Mouse (Mus musculus): Measurements from ENCODE around the gene Pard3. TPM values are rescaled to one million over a fixed set of nuclear protein-coding genes. Genes with fewer than 3 reads are reported as not detected.

Gene Pard3
- polyA plus RNA-seq, 1 experiment from 2014 or later = 30.9 TPM

- Histone ChIP-seq H3K27ac (ENCODE audit: low read depth, low read length) (no peak overlapping the region), H3K4me3 (ENCODE audit: low read depth, low read length) (no peak overlapping the region), H3K4me1 (replicated peaks; ENCODE audit: control insufficient read depth, insufficient read depth, low read length) (no peaks in the 10 kb centered on the region), H3K4me2 (replicated peaks; ENCODE audit: low read depth, low read length) (no peak overlapping the region), H3K9ac (ENCODE audit: low read depth, low read length) (no peak overlapping the region), H3K9me3 (ENCODE audit: control insufficient read depth, low read length) (no peaks in the 10 kb centered on the region), H3K36me3 (ENCODE audit: control insufficient read depth, insufficient read depth, low read length) (no peaks in the 10 kb centered on the region), H3K27me3 (ENCODE audit: control insufficient read depth, insufficient read depth, low read length) (no peaks in the 10 kb centered on the region)
- no peak; the same call in 1 of the 2 replicates for ATAC-seq (ENCODE audit: low FRiP score)
- DNase-seq (ENCODE audit: low spot score) = no peak
- 80% methylated on average over 9 of the region's 9 CpGs for WGBS
Observed at GRCm38 (mm10) chr8:127440161-127440833, 376.6 kb downstream of the Pard3 start.

DNA sequence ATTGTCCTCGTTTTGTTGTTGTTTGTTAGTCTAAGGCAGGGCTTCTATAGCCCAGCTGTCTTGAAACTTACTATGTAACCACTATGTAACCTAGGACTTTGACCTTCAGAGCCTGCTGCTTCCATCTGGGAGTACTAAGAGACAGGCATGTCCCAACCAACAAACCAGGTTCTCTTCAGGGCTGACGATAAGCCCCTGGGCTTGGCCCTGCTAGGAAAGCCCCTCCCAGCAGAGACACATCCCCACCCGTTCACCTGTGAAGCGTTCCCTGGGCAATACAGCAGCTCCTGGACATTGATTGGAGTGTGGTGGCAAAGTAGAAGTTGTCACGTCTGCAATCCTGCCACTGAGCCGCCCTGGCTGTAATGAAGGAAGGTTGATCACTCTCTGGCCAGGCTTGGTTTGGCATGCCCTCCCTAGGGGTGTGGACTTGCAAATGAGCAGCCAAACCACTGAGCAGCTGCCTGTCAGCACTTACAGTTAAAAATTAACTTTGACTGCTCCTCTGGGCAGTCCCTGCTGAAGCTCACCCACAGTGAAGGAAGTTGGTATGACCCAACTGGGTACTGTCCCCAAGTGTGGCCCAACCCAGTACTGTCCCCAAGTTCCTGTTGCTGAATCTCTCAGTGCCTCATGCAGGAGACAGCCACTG, 377.3 kb downstream of the Pard3 start:
- no peaks in the 10 kb centered on the region for H3K9me3 ChIP-seq (ENCODE audit: control insufficient read depth, low read length)
- H3K4me2 ChIP-seq (replicated peaks; ENCODE audit: low read depth, low read length) = no peak overlapping the region
- DNase-seq (ENCODE audit: low spot score) = no peak
- no peak overlapping the region for H3K27ac ChIP-seq (ENCODE audit: low read depth, low read length)
- H3K4me3 ChIP-seq (ENCODE audit: low read depth, low read length) = no peak overlapping the region
- ATAC-seq (ENCODE audit: low FRiP score) = 0 out of 2 replicates have a peak, but pooled peaks have one; percentile 33
- no peaks in the 10 kb centered on the region for H3K36me3 ChIP-seq (ENCODE audit: control insufficient read depth, insufficient read depth, low read length)
- no peak overlapping the region for H3K9ac ChIP-seq (ENCODE audit: low read depth, low read length)
- H3K4me1 ChIP-seq (replicated peaks; ENCODE audit: control insufficient read depth, insufficient read depth, low read length) = no peaks in the 10 kb centered on the region
- H3K27me3 ChIP-seq (ENCODE audit: control insufficient read depth, insufficient read depth, low read length) = no peaks in the 10 kb centered on the region
- 73% methylated on average over 6 of the region's 6 CpGs for WGBS

- Histone ChIP-seq H3K36me3 (ENCODE audit: control insufficient read depth, insufficient read depth, low read length) (no peaks in the 10 kb centered on the region), H3K4me1 (replicated peaks; ENCODE audit: control insufficient read depth, insufficient read depth, low read length) (0 out of 2 replicates have a peak, but pooled peaks cover under 1% of the 10 kb centered on the region), H3K4me3 (ENCODE audit: low read depth, low read length) (no peak overlapping the region), H3K4me2 (replicated peaks; ENCODE audit: low read depth, low read length) (no peak overlapping the region), H3K27me3 (ENCODE audit: control insufficient read depth, insufficient read depth, low read length) (no peaks in the 10 kb centered on the region), H3K9ac (ENCODE audit: low read depth, low read length) (no peak overlapping the region), H3K9me3 (ENCODE audit: control insufficient read depth, low read length) (no peaks in the 10 kb centered on the region), H3K27ac (ENCODE audit: low read depth, low read length) (no peak overlapping the region)
- no peak for DNase-seq (ENCODE audit: low spot score)
- WGBS = 94% methylated on average over 1 of the region's 1 CpGs
- ATAC-seq (ENCODE audit: low FRiP score) = no peak
Observed at GRCm38 (mm10) chr8:127447401-127447800, 383.7 kb downstream of the Pard3 start.

GRCm38 (mm10) chr8:127449066-127449840, 385.6 kb downstream of the Pard3 start:
- Histone ChIP-seq H3K27me3 (ENCODE audit: control insufficient read depth, insufficient read depth, low read length) (no peaks in the 10 kb centered on the region), H3K4me2 (replicated peaks; ENCODE audit: low read depth, low read length) (no peak overlapping the region), H3K36me3 (ENCODE audit: control insufficient read depth, insufficient read depth, low read length) (no peaks in the 10 kb centered on the region), H3K4me1 (replicated peaks; ENCODE audit: control insufficient read depth, insufficient read depth, low read length) (0 out of 2 replicates have a peak, but pooled peaks cover 3% of the 10 kb centered on the region), H3K27ac (ENCODE audit: low read depth, low read length) (no peak overlapping the region), H3K4me3 (ENCODE audit: low read depth, low read length) (no peak overlapping the region), H3K9ac (ENCODE audit: low read depth, low read length) (no peak overlapping the region), H3K9me3 (ENCODE audit: control insufficient read depth, low read length) (no peaks in the 10 kb centered on the region)
- 94% methylated on average over 6 of the region's 6 CpGs for WGBS
- DNase-seq (ENCODE audit: low spot score) (no peak), ATAC-seq (ENCODE audit: low FRiP score) (no peak)

DNA sequence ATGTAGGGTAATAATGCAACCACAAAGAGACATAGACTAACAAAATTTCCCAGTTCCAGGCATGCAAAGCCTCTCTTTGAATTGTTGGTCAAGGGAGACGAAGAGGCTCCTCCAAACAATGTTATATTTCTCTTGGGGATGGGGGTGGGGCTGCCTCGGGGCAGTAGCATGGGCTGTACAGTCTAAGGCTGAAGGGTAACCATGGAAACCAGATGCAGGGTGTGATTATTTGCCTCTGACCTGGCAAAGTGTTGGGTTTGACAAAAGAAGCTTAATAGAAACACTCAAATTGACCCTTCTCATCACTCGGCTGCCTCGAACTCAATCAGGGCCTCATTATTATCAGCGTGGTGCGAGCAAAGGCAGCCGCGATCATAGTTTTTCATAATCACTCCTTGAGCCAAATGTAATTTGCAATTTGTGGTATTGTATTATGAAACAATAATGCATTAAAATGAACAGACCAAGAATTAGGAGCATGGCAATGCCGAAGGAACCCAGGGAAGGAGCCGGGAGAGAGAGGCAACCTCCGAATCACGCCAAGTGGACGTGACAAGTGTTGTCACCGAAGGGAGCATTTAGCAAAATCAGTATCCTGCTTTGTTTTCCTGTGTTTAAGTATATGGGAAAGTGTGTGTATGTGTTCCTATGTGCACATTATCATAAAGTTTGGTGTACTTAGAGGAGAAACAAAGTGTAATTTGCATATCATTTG, 387.4 kb downstream of the Pard3 start:
- 49% methylated on average over 14 of the region's 14 CpGs for WGBS
- ATAC-seq (ENCODE audit: low FRiP score) (peak; percentile 95), DNase-seq (ENCODE audit: low spot score) (peak; percentile 68)
- no peak overlapping the region for H3K4me3 ChIP-seq (ENCODE audit: low read depth, low read length)
- no peaks in the 10 kb centered on the region for H3K36me3 ChIP-seq (ENCODE audit: control insufficient read depth, insufficient read depth, low read length)
- H3K9ac ChIP-seq (ENCODE audit: low read depth, low read length) = no peak overlapping the region
- no peaks in the 10 kb centered on the region for H3K27me3 ChIP-seq (ENCODE audit: control insufficient read depth, insufficient read depth, low read length)
- 0 out of 2 replicates have a peak, but pooled peaks cover 3% of the 10 kb centered on the region for H3K4me1 ChIP-seq (replicated peaks; ENCODE audit: control insufficient read depth, insufficient read depth, low read length)
- H3K9me3 ChIP-seq (ENCODE audit: control insufficient read depth, low read length) = no peaks in the 10 kb centered on the region
- peak overlapping the region; percentile 60 for H3K27ac ChIP-seq (ENCODE audit: low read depth, low read length)
- H3K4me2 ChIP-seq (replicated peaks; ENCODE audit: low read depth, low read length) = 0 out of 2 replicates have a peak overlapping the region, but pooled peaks have one; percentile 19

- Histone ChIP-seq H3K27ac (ENCODE audit: low read depth, low read length) (no peak overlapping the region), H3K36me3 (ENCODE audit: control insufficient read depth, insufficient read depth, low read length) (no peaks in the 10 kb centered on the region)
- no peak for DNase-seq (ENCODE audit: low spot score)
Observed at GRCm38 (mm10) chr8:127452364-127452763, 388.7 kb downstream of the Pard3 start.

DNA sequence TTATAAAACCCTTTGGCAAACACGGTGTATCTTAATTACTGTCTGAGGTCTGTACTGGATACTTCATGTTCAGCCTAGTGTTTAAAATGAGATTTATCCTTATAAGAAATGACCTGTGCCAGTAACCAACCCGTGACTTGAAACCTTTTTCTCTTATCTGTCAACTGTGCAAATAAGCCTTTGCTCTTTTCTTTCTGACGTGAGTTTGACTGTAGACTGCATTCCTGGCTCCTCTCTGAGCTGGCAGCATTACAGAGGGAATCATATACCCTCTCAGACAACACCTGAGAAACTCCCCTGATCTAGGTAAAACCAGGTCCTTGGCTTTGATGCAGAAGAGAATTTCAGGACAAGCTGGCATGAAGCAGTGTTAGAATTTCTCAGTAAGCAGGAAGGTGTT, 394.2 kb downstream of the Pard3 start:
- H3K36me3 ChIP-seq (ENCODE audit: control insufficient read depth, insufficient read depth, low read length) = no peaks in the 10 kb centered on the region
- DNase-seq (ENCODE audit: low spot score) (no peak), ATAC-seq (ENCODE audit: low FRiP score) (no peak)
- 82% methylated on average over 3 of the region's 3 CpGs for WGBS
- H3K4me1 ChIP-seq (replicated peaks; ENCODE audit: control insufficient read depth, insufficient read depth, low read length) = no peaks in the 10 kb centered on the region
- H3K4me2 ChIP-seq (replicated peaks; ENCODE audit: low read depth, low read length) = no peak overlapping the region
- H3K27me3 ChIP-seq (ENCODE audit: control insufficient read depth, insufficient read depth, low read length) = no peaks in the 10 kb centered on the region
- H3K9ac ChIP-seq (ENCODE audit: low read depth, low read length) = no peak overlapping the region
- H3K27ac ChIP-seq (ENCODE audit: low read depth, low read length) = no peak overlapping the region
- H3K9me3 ChIP-seq (ENCODE audit: control insufficient read depth, low read length) = no peaks in the 10 kb centered on the region
- H3K4me3 ChIP-seq (ENCODE audit: low read depth, low read length) = no peak overlapping the region

More at GRCm38 (mm10) chr8:127452364-127452763, 388.7 kb downstream of the Pard3 start:
- Histone ChIP-seq H3K4me3 (ENCODE audit: low read depth, low read length) (no peak overlapping the region), H3K9me3 (ENCODE audit: control insufficient read depth, low read length) (no peaks in the 10 kb centered on the region), H3K9ac (ENCODE audit: low read depth, low read length) (no peak overlapping the region), H3K4me1 (replicated peaks; ENCODE audit: control insufficient read depth, insufficient read depth, low read length) (0 out of 2 replicates have a peak, but pooled peaks cover 3% of the 10 kb centered on the region), H3K4me2 (replicated peaks; ENCODE audit: low read depth, low read length) (no peak overlapping the region), H3K27me3 (ENCODE audit: control insufficient read depth, insufficient read depth, low read length) (no peaks in the 10 kb centered on the region)
- ATAC-seq (ENCODE audit: low FRiP score) = no peak
- 60% methylated on average over 6 of the region's 6 CpGs for WGBS

DNA sequence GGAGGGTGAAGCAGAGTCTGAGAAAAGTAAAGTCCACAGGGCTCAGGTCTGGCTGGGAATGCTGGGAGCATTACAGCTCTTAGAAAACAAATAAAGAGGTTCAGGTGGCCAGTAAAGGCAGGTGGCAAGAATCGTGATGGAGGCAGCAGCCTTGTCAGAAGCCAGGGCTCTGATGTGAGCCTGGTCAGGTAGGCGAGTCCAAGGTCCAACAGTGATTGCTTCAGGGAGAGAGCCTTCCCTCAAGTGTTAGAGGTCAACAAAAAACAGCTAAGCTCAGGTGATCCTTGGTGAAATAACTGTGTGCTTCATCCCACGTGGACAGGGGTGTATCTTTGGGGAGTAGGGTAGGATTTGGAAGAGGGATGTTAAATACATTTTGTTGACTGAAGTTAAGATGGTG, 397.5 kb downstream of the Pard3 start:
- H3K27ac ChIP-seq (ENCODE audit: low read depth, low read length) = no peak overlapping the region
- H3K36me3 ChIP-seq (ENCODE audit: control insufficient read depth, insufficient read depth, low read length) = no peaks in the 10 kb centered on the region
- DNase-seq (ENCODE audit: low spot score) (no peak), ATAC-seq (ENCODE audit: low FRiP score) (no peak)
- no peaks in the 10 kb centered on the region for H3K9me3 ChIP-seq (ENCODE audit: control insufficient read depth, low read length)
- no peak overlapping the region for H3K9ac ChIP-seq (ENCODE audit: low read depth, low read length)
- 93% methylated on average over 3 of the region's 3 CpGs for WGBS
- H3K27me3 ChIP-seq (ENCODE audit: control insufficient read depth, insufficient read depth, low read length) = no peaks in the 10 kb centered on the region
- H3K4me3 ChIP-seq (ENCODE audit: low read depth, low read length) = no peak overlapping the region
- H3K4me1 ChIP-seq (replicated peaks; ENCODE audit: control insufficient read depth, insufficient read depth, low read length) = no peaks in the 10 kb centered on the region
- no peak overlapping the region for H3K4me2 ChIP-seq (replicated peaks; ENCODE audit: low read depth, low read length)
